Comparison of ENCODE assay signal across 19 mouse cellular contexts in the genomic region with DNA sequence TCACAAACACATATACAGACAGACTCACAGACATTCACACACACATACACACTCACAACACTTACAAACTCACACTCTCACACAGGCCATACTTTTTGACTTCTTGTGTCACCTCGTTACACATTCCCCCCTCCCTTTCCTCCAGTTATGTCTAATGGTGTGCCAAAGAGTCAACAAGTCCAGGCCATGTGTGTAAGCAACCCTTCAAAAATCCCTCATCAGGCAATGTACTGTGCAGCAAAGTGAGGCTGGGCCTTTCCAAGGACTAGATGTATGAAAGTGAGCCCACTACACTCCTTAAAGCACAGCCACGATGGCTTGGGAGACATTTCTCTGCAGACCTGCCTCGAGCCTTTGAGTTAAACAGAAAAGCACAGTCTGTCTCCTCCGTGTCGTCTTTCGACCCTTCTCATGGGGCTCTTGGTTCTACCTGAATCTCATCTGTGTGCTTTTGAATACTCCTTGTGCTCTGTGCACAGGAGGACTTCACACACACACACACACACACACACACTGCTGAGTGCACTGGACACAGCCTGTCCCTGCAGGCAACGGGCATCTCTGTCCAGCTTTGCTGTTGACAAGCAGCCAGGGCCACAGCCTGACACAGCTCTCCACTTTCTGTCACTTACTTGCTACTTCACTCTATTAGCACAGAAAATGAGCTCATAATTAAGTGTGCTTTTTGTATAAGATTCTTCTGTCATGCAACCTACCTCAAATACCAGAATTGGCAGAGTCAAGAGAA.
DNase-seq lines count a peak whose midpoint lies in the region; ATAC-seq lines count a peak whose summit lies in the region.
"Had no signal": no experiment of that assay in that cellular context is flagged by ENCODE, and none has a peak within 500 bp of the region (broad histone marks: within the 10 kb centered on the region; RNA-seq: fewer than 3 reads in every experiment).

No protein-coding gene starts in this region.

- no peak overlapping the region for H3K9ac ChIP-seq in lung, embryonic 15.5 days
- H3K9ac ChIP-seq: hindbrain, embryonic 15.5 days; limb, embryonic 15.5 days; liver, embryonic 14.5 days; midbrain, embryonic 12.5 days had no signal

- H3K9me3 ChIP-seq in lung, embryonic 15.5 days, result no peaks in the 10 kb centered on the region
- H3K9me3 ChIP-seq: hindbrain, embryonic 15.5 days; limb, embryonic 15.5 days; midbrain, embryonic 12.5 days had no signal

- peak; percentile 12 for DNase-seq in cerebellum, adult 9-10 months
- no peak for DNase-seq in cerebellum, adult 11-12 months
- no peak for DNase-seq in lung, postnatal 36 days
- DNase-seq in cerebellum, postnatal 10 days, result peak; percentile 71 to 81
- DNase-seq in lung, postnatal 4 days, result peak; percentile 48 to 87
- no peak for DNase-seq in thymus, postnatal 0 days (ENCODE audit: low spot score)
- DNase-seq: adrenal gland, postnatal 36 days; gastrocnemius, adult 2 months; layer of hippocampus, adult 9-11 months; thymus, adult 2 months had no signal

- 58% methylated on average over 7 of the region's 7 CpGs for WGBS in lung, embryonic 15.5 days

- ATAC-seq in lung, embryonic 15.5 days (ENCODE audit: borderline replicate concordance, extremely low read depth, low FRiP score, low TSS enrichment), result peak; percentile 70; the same call in 1 of the 2 replicates
- ATAC-seq: CD4-positive, CD25-positive, alpha-beta regulatory T cell, adult 4 months; forebrain, embryonic 14.5 days; intestine, postnatal 0 days had no signal

- H3K27ac ChIP-seq in lung, embryonic 15.5 days, result no peak overlapping the region
- H3K27ac ChIP-seq: gastrocnemius, adult 2 months; hindbrain, embryonic 15.5 days; limb, embryonic 15.5 days; liver, embryonic 14.5 days; midbrain, embryonic 12.5 days; stomach, postnatal 0 days had no signal

- H3K36me3 ChIP-seq in lung, embryonic 15.5 days, result no peaks in the 10 kb centered on the region
- H3K36me3 ChIP-seq: hindbrain, embryonic 15.5 days; limb, embryonic 15.5 days; midbrain, embryonic 12.5 days had no signal

- no peak overlapping the region for H3K4me2 ChIP-seq in lung, embryonic 15.5 days
- H3K4me2 ChIP-seq: hindbrain, embryonic 15.5 days; limb, embryonic 15.5 days; midbrain, embryonic 12.5 days had no signal

- no peaks in the 10 kb centered on the region for H3K27me3 ChIP-seq in lung, embryonic 15.5 days
- H3K27me3 ChIP-seq: hindbrain, embryonic 15.5 days; limb, embryonic 15.5 days; midbrain, embryonic 12.5 days had no signal

- no peak overlapping the region for H3K4me3 ChIP-seq in lung, embryonic 15.5 days
- H3K4me3 ChIP-seq: gastrocnemius, adult 2 months; hindbrain, embryonic 15.5 days; limb, embryonic 15.5 days; midbrain, embryonic 12.5 days had no signal

- H3K4me1 ChIP-seq in lung, embryonic 15.5 days, result peaks cover 13% of the 10 kb centered on the region; the same call in 1 of the 2 replicates
- H3K4me1 ChIP-seq: hindbrain, embryonic 15.5 days; limb, embryonic 15.5 days; midbrain, embryonic 12.5 days had no signal

Comparison
In these comparisons a context has a peak if more than half of its experiments do, and no peak if none do; other contexts are left out.
1. DNase-seq: peak in cerebellum, adult 9-10 months (single experiment), cerebellum, postnatal 10 days (2 of 2) and lung, postnatal 4 days (2 of 2); none in cerebellum, adult 11-12 months (single experiment), lung, postnatal 36 days (single experiment) and thymus, postnatal 0 days (single experiment).